In genomic region chr12:111681305-111681704, GRCm38 (mm10) we compare ENCODE assay signal across 13 mouse cellular contexts. TPM values are rescaled to one million over a fixed set of nuclear protein-coding genes. Genes with fewer than 3 reads are reported as not detected.
DNase-seq lines count a peak whose midpoint lies in the region; ATAC-seq and TF ChIP-seq lines count a peak whose summit lies in the region.
"Had no signal": no experiment of that assay in that cellular context is flagged by ENCODE, and none has a peak within 500 bp of the region (broad histone marks: within the 10 kb centered on the region; RNA-seq: fewer than 3 reads in every experiment).

No protein-coding gene starts in this region.

- H3K9ac ChIP-seq in heart, postnatal 0 days (replicated peaks; ENCODE audit: low read depth, low read length): no peak overlapping the region
- H3K9ac ChIP-seq in stomach, embryonic 15.5 days: no peak overlapping the region

- H3K4me3 ChIP-seq in cerebellum, adult 2 months (replicated peaks; ENCODE audit: insufficient read depth, low read depth, low read length): no peak overlapping the region
- no peak overlapping the region for H3K4me3 ChIP-seq in heart, postnatal 0 days (ENCODE audit: low read depth, low read length)
- H3K4me3 ChIP-seq in stomach, embryonic 15.5 days (replicated peaks): no peak overlapping the region

- TF ChIP-seq CTCF in cerebellum, adult 2 months (IDR thresholded peaks at IDR 0.05; ENCODE audit: borderline replicate concordance, insufficient read depth, low read depth, low read length): no peak
- no peak for TF ChIP-seq CTCF in heart, postnatal 0 days (IDR thresholded peaks at IDR 0.05; ENCODE audit: low read depth)

- WGBS in cerebellum, adult 2 months: 30% methylated on average over 8 of the region's 8 CpGs
- 70% methylated on average over 8 of the region's 8 CpGs for WGBS in heart, postnatal 0 days
- WGBS in stomach, embryonic 15.5 days: 65% methylated on average over 8 of the region's 8 CpGs

- no peak for TF ChIP-seq POLR2A in cerebellum, adult 2 months (IDR thresholded peaks at IDR 0.05; ENCODE audit: borderline replicate concordance, insufficient read depth, low read length)

- H3K36me3 ChIP-seq in heart, postnatal 0 days (replicated peaks; ENCODE audit: control insufficient read depth, insufficient read depth, low read length): no peaks in the 10 kb centered on the region
- H3K36me3 ChIP-seq in stomach, embryonic 15.5 days: no peaks in the 10 kb centered on the region

- H3K9me3 ChIP-seq in heart, postnatal 0 days (replicated peaks; ENCODE audit: control insufficient read depth, low read length): no peaks in the 10 kb centered on the region
- H3K9me3 ChIP-seq in stomach, embryonic 15.5 days: no peaks in the 10 kb centered on the region
- H3K9me3 ChIP-seq: G1E had no signal

- DNase-seq in cerebellum, postnatal 10 days: peak; percentile 73 to 77
- no peak for DNase-seq in cerebellum, adult 2 months
- no peak for DNase-seq in heart, postnatal 0 days (ENCODE audit: low spot score)
- no peak for DNase-seq in heart, postnatal 36 days
- DNase-seq in right cerebral cortex, adult 18-20 months: peak; percentile 60
- DNase-seq in right cerebral cortex, postnatal 4 days: no peak
- DNase-seq: embryo, embryonic 11 days; spleen, adult 18-20 months had no signal

- intact Hi-C loops in heart, postnatal 36 days (cut with DNase I): no loop called here

- TF ChIP-seq EP300 in heart, postnatal 0 days (IDR thresholded peaks at IDR 0.05; ENCODE audit: low read depth): no peak

- H3K27ac ChIP-seq in cerebellum, adult 2 months (ENCODE audit: insufficient read depth, low read length): no peak overlapping the region
- peak overlapping the region; percentile 87 for H3K27ac ChIP-seq in heart, postnatal 0 days (ENCODE audit: low read depth)
- peak overlapping the region; percentile 77 for H3K27ac ChIP-seq in stomach, embryonic 15.5 days
- H3K27ac ChIP-seq: kidney, postnatal 0 days had no signal

- no peak overlapping the region for H3K4me2 ChIP-seq in heart, postnatal 0 days (ENCODE audit: low read depth, low read length)
- no peak overlapping the region for H3K4me2 ChIP-seq in stomach, embryonic 15.5 days

- H3K4me1 ChIP-seq in cerebellum, adult 2 months (ENCODE audit: control insufficient read depth, insufficient read depth, low read length): peaks cover 14% of the 10 kb centered on the region
- peaks cover 34% of the 10 kb centered on the region for H3K4me1 ChIP-seq in heart, postnatal 0 days (ENCODE audit: control insufficient read depth, insufficient read depth)
- peaks cover 43% of the 10 kb centered on the region for H3K4me1 ChIP-seq in stomach, embryonic 15.5 days

- ATAC-seq in heart, postnatal 0 days (ENCODE audit: insufficient read depth, low read depth): no peak
- 0 out of 2 replicates have a peak, but pooled peaks have one; percentile 19 for ATAC-seq in stomach, embryonic 15.5 days (ENCODE audit: insufficient read depth, low FRiP score, low read depth)
- no peak for ATAC-seq in erythroid progenitor cell, adult 5-6 weeks (replicated peaks; ENCODE audit: low FRiP score, poor library complexity, severe bottlenecking)
- ATAC-seq: hindbrain, embryonic 16.5 days had no signal

- no peaks in the 10 kb centered on the region for H3K27me3 ChIP-seq in cerebellum, adult 2 months (ENCODE audit: control insufficient read depth, insufficient read depth, low read length)
- no peaks in the 10 kb centered on the region for H3K27me3 ChIP-seq in heart, postnatal 0 days (ENCODE audit: control insufficient read depth, insufficient read depth, low read length)
- H3K27me3 ChIP-seq in stomach, embryonic 15.5 days (replicated peaks): no peaks in the 10 kb centered on the region

RNA-seq across cellular contexts. Expression of gene Trmt61a, which starts 3.4 kb away (rescaled TPM):
- polyA plus RNA-seq in cerebellum, adult 2 months (2012; rRNA removed): 14.2 and 14.4 TPM in 2 replicates
- 23.5 and 24.9 TPM in 2 replicates for total RNA-seq in heart, postnatal 0 days (2014; rRNA removed; ENCODE audit: low replicate concordance)
- polyA plus RNA-seq in heart, postnatal 0 days (2015; fragmentation: Nextera tagmentation; extraction: Ambion mirVana): 4.1 and 6.1 TPM in 2 replicates
- 1 to 10 TPM; 3.8 to 6.6 TPM for total RNA-seq in heart, postnatal 36 days (2021)
- 14.6 TPM in 2 replicates for polyA plus RNA-seq in stomach, embryonic 15.5 days (2015; fragmentation: Nextera tagmentation; extraction: Ambion mirVana)
- 1.8 and 2.1 TPM in 2 replicates for total RNA-seq in erythroid progenitor cell, adult 5-6 weeks (2015; ENCODE audit: low replicate concordance)
- total RNA-seq in erythroid progenitor cell, adult 5-6 weeks (2017; ENCODE audit: low replicate concordance): 0.39 and 2.3 TPM in 2 replicates

RNA-seq across cellular contexts. Expression of gene Ckb, which starts 9.2 kb away (rescaled TPM):
- 5,042 and 5,433 TPM in 2 replicates for polyA plus RNA-seq in cerebellum, adult 2 months (2012; rRNA removed)
- 735 and 758 TPM in 2 replicates for total RNA-seq in heart, postnatal 0 days (2014; rRNA removed; ENCODE audit: low replicate concordance)
- 334 and 359 TPM in 2 replicates for polyA plus RNA-seq in heart, postnatal 0 days (2015; fragmentation: Nextera tagmentation; extraction: Ambion mirVana)
- total RNA-seq in heart, postnatal 36 days (2021): 10 to 100 TPM; 71.6 to 84.7 TPM
- polyA plus RNA-seq in stomach, embryonic 15.5 days (2015; fragmentation: Nextera tagmentation; extraction: Ambion mirVana): 607 and 634 TPM in 2 replicates
- total RNA-seq in erythroid progenitor cell, adult 5-6 weeks (2015; ENCODE audit: low replicate concordance): 2.5 and 9.4 TPM in 2 replicates
- total RNA-seq in erythroid progenitor cell, adult 5-6 weeks (2017; ENCODE audit: low replicate concordance): 5.2 and 10.0 TPM in 2 replicates
- polyA plus RNA-seq: G1E had no signal

RNA-seq across cellular contexts. Expression of gene Bag5, which starts 31.8 kb away (rescaled TPM):
- 52.7 and 54.4 TPM in 2 replicates for polyA plus RNA-seq in cerebellum, adult 2 months (2012; rRNA removed)
- total RNA-seq in heart, postnatal 0 days (2014; rRNA removed; ENCODE audit: low replicate concordance): 13.3 and 16.3 TPM in 2 replicates
- 32.4 and 34.7 TPM in 2 replicates for polyA plus RNA-seq in heart, postnatal 0 days (2015; fragmentation: Nextera tagmentation; extraction: Ambion mirVana)
- total RNA-seq in heart, postnatal 36 days (2021): 10 to 100 TPM; 19.5 to 20.4 TPM
- 49.5 and 50.9 TPM in 2 replicates for polyA plus RNA-seq in stomach, embryonic 15.5 days (2015; fragmentation: Nextera tagmentation; extraction: Ambion mirVana)
- total RNA-seq in erythroid progenitor cell, adult 5-6 weeks (2015; ENCODE audit: low replicate concordance): 5.4 and 6.3 TPM in 2 replicates
- total RNA-seq in erythroid progenitor cell, adult 5-6 weeks (2017; ENCODE audit: low replicate concordance): 1.2 and 8.1 TPM in 2 replicates

RNA-seq across cellular contexts. Expression of gene Apopt1, which starts 31.8 kb away (rescaled TPM):
- 46.8 and 49.8 TPM in 2 replicates for polyA plus RNA-seq in cerebellum, adult 2 months (2012; rRNA removed)
- 18.5 and 50.7 TPM in 2 replicates for total RNA-seq in heart, postnatal 0 days (2014; rRNA removed; ENCODE audit: low replicate concordance)
- polyA plus RNA-seq in heart, postnatal 0 days (2015; fragmentation: Nextera tagmentation; extraction: Ambion mirVana): 56.4 and 58.9 TPM in 2 replicates
- 10 to 100 TPM; 38.4 to 40.6 TPM for total RNA-seq in heart, postnatal 36 days (2021)
- 46.4 and 51.3 TPM in 2 replicates for polyA plus RNA-seq in stomach, embryonic 15.5 days (2015; fragmentation: Nextera tagmentation; extraction: Ambion mirVana)
- total RNA-seq in erythroid progenitor cell, adult 5-6 weeks (2015; ENCODE audit: low replicate concordance): 8.4 and 22.7 TPM in 2 replicates
- 4.8 and 11.3 TPM in 2 replicates for total RNA-seq in erythroid progenitor cell, adult 5-6 weeks (2017; ENCODE audit: low replicate concordance)

Comparison
In these comparisons a context has a peak if more than half of its experiments do, and no peak if none do; other contexts are left out.
1. DNase-seq: peak in cerebellum, postnatal 10 days (2 of 2) and right cerebral cortex, adult 18-20 months (single experiment); none in cerebellum, adult 2 months (0 of 2), heart, postnatal 0 days (single experiment), heart, postnatal 36 days (0 of 2) and right cerebral cortex, postnatal 4 days (single experiment).
2. RNA of gene Ckb, which starts 9.2 kb away (total RNA-seq): 735 to 758 TPM in heart, postnatal 0 days and 71.6 to 84.7 TPM in heart, postnatal 36 days; 2.5 to 10.0 TPM in erythroid progenitor cell, adult 5-6 weeks; every median in the first group is over 4 times any median in the second.